Mouse (Mus musculus): ENCODE results near the gene Mtfr1l.

- TF ChIP-seq CTCF (IDR thresholded peaks at IDR 0.05; ENCODE audit: low read depth), result peak; percentile 99
- no peak for TF ChIP-seq EP300 (IDR thresholded peaks at IDR 0.05; ENCODE audit: low read depth)
Observed at GRCm38 (mm10) chr4:134543261-134543660, 8.1 kb upstream of the Mtfr1l start.

All from liver, postnatal 0 days (tissue).